Mouse (Mus musculus): Measurements from ENCODE around the gene Gm20388. TPM values are rescaled to one million over a fixed set of nuclear protein-coding genes. Genes with fewer than 3 reads are reported as not detected.
A peak's percentile ranks its signal among the peaks of the same experiment; 100 is the strongest.

Gm20388 gene
- total RNA-seq, 2 experiments from 2014 or later = 10.7 TPM; not detected in 1

DNA sequence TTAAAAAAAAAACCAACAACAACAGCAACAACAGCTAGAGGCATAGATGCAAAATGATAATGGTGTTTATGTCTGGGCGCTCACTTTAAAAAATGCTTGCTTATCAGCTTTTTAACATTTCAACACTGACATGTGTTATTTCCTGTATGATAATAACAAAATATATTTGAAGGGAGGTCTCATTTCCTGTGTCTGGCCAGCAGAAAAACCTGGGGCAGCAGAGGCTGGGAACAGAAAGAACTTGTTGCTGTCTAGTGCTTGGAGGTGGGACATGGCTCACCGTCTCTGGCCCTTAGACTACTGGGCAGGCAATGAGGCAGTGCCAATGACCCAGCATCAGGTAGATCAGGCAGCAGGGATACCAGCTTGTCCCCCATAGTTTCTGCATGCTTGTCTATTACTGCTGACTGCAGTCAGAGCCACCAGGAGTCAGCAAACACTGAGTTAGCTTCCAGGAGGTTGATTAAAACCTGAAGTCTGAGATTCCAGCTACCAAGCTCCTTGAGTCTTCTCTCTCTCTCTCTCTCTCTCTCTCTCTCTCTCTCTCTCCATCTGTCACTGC lies 3203.3 kb downstream of the Gm20388 start:
- DNase-seq (ENCODE audit: low spot score in 2 of 2) = no peak

DNA sequence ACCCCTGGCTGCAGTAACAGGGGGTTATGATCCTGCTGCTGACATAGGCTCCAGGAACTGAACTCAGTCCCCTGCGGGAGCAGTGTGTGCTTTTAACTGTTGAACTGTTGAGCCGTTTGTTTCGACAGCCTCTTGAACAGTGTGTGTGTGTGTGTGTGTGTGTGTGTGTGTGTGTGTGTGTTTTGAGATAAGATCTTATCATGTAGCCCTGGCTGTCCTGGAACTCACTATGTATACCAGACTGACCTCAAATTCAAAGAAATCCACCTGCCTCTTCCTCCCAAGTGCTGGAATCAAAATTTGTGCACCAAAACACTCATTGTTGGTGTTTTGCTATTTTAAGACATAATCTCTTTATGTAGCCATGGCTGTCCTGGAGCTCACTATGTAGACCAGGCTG lies 3204.0 kb downstream of the Gm20388 start:
- no peak for DNase-seq (ENCODE audit: low spot score in 2 of 2)

DNA sequence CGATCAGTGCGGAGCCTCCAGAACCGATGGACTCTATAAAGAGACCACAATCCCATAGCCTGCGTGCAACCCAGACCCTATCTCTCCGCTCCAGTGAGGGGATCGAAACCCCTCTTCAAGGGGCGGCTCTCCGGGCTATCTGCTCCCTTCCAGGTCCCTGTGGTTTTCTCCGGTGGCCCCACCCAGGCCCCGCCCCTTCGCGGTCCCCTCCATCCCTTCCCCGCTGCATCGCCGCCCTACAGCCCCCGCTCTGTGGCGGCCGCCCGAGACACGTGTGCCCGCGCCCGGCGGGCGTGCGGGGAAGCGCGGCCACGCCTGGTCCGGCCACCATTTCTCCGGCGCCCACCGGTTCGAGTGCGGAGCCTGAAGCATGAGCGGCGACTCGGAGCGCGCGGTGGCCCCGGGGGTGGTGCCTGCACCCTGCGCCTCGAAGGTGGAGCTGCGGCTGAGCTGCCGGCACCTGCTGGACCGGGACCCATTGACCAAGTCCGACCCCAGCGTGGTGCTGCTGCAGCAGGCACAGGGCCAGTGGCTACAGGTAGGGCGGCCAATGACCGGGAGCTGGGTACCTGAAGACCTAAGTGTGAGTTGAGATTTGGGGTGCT lies 3206.6 kb downstream of the Gm20388 start, which contains the start of gene Cpne7:
Cpne7 (plus strand) TSS at position 248 of the 605 bp plus-strand sequence.
- DNase-seq (ENCODE audit: low spot score in 2 of 2) = no peak

- no peak for DNase-seq (ENCODE audit: low spot score in 2 of 2)
Observed at GRCm38 (mm10) chr8:123117744-123118143, 3207.1 kb downstream of the Gm20388 start.

DNA sequence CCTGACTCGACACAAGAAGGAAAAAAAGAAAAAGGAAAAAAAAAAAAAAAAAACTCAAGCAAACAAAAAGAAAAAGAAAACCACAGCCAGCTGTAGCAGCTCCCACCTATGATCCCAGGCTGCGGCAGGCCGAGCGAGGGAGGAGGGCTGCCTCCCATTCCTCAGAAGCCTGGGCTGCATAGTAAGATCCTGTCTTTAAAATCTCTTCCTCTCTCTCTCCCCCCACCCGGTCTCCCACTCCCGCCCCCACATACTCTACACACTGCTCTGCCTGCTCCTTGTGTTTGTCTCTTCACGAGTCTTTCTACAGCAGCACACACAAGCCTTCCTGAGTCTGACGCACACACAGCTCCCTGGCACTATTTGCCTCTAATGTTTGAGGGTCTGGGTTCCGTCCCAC lies 3211.4 kb downstream of the Gm20388 start:
- no peak for DNase-seq (ENCODE audit: low spot score in 2 of 2)

- DNase-seq (ENCODE audit: low spot score in 2 of 2) = no peak
Observed at GRCm38 (mm10) chr8:123122670-123123069, 3212.0 kb downstream of the Gm20388 start.

- no peak for DNase-seq (ENCODE audit: low spot score in 2 of 2)
Observed at GRCm38 (mm10) chr8:123126193-123126816, 3215.7 kb downstream of the Gm20388 start.

GRCm38 (mm10) chr8:123131041-123131440 lies 3220.4 kb downstream of the Gm20388 start:
- DNase-seq (ENCODE audit: low spot score in 2 of 2) = no peak

- no peak for DNase-seq (ENCODE audit: low spot score in 2 of 2)
Observed at GRCm38 (mm10) chr8:123132953-123133352, 3222.3 kb downstream of the Gm20388 start.

GRCm38 (mm10) chr8:123134149-123134713 lies 3223.6 kb downstream of the Gm20388 start:
- DNase-seq (ENCODE audit: low spot score in 2 of 2) = no peak

DNA sequence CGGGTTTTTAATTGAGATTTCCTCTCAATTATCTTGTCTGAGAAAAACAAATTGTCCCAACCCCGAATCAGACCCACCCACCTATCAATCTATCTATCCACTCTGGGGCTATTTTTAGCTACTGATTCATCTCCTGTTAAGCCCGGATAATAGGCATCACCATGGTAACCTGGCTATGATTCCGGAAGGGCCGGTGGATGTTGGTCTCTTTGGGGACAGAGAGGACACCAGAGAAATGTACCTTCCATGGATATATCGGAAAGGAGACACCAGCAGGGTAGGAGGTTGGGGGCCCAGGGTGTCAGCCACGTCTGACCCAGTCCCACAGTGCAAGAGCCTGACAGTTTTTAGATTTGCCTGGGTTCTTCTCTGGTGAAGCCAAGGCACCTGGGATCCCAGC lies 3224.8 kb downstream of the Gm20388 start:
- DNase-seq (ENCODE audit: low spot score in 2 of 2) = peak in 1 of 2 experiments; percentile 49

DNA sequence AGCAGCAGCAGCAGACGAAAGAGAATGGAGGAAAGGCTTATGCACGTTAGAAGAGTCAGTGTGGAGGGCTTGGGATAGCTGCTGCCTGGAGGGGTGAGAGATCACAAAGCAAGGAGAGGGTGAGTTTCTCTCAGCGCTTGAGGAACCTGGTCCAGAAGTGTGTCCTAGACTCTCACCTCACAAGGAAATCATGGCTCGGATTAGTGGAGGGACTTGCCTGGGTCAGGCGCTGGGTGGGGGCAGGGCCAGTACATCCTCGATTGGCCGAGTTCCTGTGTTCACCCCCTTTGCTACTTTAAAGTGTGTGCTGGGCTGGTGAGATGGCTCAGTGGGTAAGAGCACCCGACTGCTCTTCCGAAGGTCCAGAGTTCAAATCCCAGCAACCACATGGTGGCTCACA lies 3225.2 kb downstream of the Gm20388 start:
- no peak for DNase-seq (ENCODE audit: low spot score in 2 of 2)

- no peak for DNase-seq (ENCODE audit: low spot score in 2 of 2)
Observed at GRCm38 (mm10) chr8:123136287-123136686, 3225.6 kb downstream of the Gm20388 start.

DNA sequence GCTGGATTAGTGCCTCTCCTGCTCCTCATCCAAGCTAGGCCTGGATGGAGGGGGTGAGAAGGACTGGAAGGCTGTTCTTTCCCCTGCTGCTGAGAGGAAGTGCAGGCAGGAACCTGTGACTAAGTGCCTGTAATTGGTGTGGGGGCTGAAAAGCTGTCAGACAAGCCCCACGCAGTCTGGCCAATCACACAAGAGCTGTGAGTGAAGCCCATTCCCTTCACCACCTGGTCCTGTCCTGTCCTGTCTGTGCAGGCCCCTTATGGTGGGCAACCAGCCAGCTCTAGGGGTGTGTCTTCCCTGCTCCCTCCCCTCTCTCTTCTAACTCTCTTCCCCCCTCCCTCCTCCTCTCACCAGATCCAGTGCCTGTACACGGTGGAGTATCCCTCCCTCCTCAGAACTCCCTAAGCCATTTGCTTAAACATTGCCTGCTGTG lies 3227.0 kb downstream of the Gm20388 start:
- DNase-seq (ENCODE audit: low spot score in 2 of 2) = peak; percentile 73 to 75

GRCm38 (mm10) chr8:123138741-123139140 lies 3228.1 kb downstream of the Gm20388 start:
- no peak for DNase-seq (ENCODE audit: low spot score in 2 of 2)

DNA sequence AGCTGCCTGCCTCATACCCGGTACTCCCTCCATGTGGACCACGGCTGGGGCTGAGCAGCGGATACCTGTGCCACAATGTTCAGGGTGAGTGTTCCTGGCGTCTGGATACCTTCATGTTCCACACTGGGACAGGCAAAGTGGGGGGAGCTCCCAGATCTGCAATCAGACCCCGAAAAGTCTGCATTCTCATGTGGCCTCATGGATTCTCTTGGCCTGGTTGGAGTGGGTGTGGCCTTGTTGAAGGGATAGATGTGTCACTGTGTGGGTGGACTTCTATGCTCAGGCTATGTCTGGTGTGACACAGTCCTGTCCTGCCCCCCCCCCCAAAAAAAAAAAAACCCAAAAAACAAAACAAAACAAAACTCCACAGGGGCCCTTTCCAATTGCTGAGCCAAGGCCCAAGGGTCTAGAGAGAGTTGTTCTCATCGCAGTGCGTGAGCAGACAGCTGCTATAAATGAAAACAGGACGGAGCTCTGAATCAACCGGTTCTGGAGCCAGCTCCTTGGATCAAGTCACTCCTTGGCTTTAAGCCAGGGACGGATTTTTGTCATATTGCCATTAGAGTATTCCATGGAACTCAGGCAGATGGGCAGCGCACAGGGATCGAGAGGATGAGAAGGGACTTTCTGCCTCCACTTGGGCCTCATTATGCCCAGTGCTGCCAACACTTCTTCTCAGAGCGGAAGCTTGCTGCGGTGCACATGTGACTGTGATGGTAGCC lies 3231.3 kb downstream of the Gm20388 start:
- DNase-seq (ENCODE audit: low spot score in 2 of 2) = peak; percentile 74 to 82

- no peak for DNase-seq (ENCODE audit: low spot score in 2 of 2)
Observed at GRCm38 (mm10) chr8:123145279-123145678, 3234.6 kb downstream of the Gm20388 start.

GRCm38 (mm10) chr8:123146390-123146789 lies 3235.7 kb downstream of the Gm20388 start:
- peak; percentile 54 to 76 for DNase-seq (ENCODE audit: low spot score in 2 of 2)

DNA sequence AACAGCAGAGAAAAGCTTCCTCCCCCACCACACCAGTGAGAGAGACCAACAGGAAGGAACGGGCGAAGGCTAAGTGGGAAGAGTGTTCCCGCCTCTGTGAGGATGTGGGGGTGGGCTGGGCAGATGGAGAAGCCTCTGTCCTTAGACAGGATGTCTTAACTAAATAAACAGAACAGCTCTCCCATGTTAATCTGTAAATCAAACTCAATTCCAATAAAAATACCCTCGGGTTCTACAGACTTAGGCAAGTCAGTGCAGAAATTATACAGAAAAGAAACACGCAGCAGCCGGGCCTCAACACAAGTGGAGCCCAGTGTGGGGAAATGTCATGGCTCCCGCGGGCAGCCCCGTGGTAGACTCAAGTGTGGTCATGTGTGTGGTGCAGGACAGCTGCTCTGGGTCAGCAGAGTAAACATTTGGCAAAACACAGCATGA lies 3240.1 kb downstream of the Gm20388 start:
- DNase-seq (ENCODE audit: low spot score in 2 of 2) = peak; percentile 58 to 71

DNA sequence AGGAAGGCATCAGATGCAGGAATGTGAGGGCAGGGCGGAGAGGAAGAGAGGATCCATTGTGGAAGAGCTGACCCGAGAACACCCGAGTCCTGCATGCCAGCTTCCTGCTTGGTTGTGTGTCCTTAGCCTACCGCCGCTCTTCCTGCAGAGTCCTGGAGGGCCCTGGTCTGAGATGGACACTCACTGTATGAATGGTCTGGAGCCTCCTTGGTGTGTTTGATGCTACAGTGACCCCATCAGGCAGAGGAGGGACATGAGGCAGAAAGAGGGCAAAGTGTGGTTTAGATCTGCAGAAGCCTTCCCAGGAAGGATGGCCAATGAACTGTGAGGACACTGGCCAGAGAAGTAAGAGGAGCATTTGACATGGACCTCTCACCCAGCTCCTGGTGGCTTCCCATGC lies 3244.5 kb downstream of the Gm20388 start:
- no peak for DNase-seq (ENCODE audit: low spot score in 2 of 2)

DNA sequence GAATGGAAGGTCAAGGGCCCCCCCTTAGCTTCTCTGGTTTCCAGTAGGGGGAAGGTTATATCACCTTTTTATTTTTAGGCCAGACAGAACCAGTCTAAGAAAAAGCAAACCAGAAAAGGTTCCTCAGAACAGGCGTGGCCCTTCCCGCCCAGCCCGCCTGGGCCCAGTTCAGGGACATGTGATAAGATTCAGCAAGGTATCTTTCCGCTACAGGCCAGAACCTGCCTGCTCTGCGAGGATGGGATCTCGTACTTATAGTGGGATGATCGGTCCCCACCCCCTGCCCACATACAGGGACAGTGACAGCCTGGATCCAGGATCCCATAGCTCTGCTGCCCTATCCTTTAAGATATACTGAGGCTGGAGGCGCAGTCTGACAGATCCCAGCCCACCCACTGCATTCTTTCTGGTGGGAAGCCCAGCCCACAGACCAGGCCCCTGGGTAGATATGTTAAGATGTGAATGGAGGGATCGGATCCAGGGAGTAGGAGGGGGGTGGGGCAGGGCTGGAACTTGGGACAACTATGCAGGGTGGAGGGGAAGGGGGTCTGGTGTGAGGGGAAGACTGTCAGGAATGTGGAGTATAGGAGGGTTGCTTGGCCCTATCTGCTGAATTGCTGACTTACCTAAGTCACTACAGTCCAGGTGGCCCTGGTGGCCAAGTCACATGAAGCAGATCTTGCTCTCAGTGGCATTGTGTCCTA lies 3245.6 kb downstream of the Gm20388 start:
- DNase-seq (ENCODE audit: low spot score in 2 of 2) = no peak

Data from layer of hippocampus, adult 18-20 months (tissue).